Mouse (Mus musculus) brain, embryonic 18.5 days (tissue): ENCODE results near the gene E4f1.

Source experiments
- DNase-seq: peaks from one replicate; pipeline ENCODE4 v3.0.0-alpha.2; 2012; ENCODE audit warnings: low read depth, low spot score

E4f1 gene

DNA sequence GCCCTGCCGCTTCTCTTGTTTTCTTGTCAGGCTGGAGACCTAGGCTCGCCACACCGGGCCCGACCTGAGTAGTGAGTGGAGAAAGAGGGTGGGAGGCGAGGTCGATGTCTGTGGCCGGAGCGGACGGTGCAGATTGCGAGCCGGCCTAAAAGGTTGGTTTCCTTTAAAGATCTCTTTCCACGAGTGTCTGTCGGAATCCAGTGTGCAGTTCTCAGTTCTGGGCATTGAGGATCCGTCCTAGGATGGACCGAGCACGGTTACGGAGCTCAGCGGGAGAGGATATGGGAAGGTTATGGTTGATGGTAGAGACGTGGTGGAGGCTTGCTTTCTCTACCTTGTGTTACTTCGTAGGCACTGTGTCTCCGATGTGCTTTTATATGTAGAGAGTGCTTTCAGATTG lies 55.1 kb downstream of the E4f1 start:
- DNase-seq: no peak

DNA sequence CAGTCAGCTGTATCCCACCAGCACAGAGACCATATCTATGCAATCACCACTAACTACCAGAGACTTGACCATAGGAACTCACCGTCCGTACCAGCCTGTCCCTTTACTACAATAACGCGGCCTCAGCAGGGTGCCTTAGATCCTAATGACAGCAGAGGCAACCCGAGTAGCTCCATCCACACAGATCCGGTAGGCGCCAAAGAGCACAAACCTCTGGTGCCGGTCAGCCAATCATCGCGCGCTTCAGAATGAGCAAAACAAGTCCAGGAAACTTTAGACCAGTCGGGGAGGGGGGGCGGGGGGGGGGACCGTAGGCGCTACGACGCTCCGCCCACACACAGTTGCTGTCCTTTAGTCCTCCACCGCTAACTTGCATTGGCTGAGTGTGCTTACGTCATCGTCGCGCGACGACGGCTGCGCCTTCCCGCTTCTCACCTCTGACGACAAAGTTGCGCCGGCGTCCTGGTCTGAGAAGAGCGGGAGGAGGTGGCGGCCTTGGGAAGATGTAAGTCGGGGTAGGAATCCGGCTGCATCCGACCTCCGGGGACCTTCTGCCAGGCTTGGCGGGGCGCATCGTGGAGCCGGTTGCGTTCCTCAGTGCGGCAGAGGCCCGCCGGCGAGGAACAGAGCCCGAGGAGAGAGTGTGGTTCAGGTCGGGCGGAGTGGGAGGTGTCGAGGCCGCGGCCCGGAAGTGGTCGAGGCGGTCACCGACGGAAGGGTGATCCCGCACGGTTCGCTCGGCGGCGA lies 55.7 kb downstream of the E4f1 start, which contains the start of gene Rnps1:
TSS of gene Rnps1 (plus strand) at position 336 of the 747 bp plus-strand sequence.
- DNase-seq: peak; percentile 97

DNA sequence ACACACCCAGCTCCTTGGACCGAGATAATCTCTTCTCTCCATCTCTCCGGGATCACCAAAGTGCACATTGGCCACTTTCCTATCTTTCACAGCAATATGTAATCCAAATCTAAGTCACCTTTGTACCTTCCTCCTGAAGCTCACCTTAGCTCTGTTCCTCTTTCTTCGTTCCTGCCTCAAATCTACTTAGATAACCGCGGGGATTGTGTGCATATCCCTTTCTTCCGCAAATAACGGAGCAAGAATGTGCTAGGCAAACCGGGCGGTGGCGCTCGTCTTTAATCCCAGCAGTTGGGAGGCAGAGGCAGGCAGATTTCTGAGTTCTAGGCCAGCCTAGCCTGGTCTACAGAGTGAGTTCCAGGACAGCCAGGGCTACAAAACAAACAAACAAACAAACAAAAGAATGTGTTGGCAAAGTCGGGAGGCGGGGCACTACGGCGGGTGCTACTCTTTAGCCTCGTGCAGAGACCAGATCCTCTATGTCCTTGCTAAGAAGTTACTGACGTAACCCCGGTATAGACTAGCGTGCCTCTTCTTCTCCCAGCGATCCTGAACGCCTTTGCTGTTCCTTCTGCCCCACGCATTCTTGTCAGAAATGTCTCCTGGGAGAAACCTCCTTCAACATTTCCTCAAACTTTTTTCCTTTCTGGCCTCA lies 56.4 kb downstream of the E4f1 start:
- no peak for DNase-seq

DNA sequence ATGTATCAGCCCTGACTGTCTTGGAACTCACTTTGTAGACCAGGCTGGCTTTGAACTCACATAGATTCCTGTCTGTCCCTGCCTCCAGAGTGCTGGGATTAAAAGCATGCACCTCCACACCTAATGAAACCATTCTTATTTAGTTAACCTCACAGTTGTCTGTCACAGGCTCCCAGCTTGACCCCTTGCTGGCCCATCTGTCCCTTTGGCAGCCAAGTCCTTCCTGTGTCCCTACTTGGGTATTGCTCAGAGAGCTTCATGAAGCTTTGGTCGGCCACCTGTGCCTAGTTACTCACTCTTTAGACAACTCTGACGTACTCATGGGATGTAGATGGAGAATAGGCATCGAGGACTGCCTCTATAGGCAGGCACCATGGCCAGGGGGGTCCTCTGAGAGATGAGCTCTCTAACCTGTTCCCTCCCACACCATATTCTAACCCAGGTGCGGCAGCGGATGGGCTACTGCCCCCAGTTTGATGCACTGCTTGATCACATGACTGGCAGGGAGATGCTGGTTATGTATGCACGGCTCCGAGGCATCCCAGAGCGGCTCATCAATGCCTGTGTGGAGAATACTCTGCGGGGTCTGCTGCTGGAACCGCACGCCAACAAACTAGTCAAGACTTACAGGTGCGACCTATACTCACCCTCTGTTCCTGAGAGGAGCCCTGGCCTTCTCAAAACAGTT lies 62.9 kb downstream of the E4f1 start:
- DNase-seq: no peak

DNA sequence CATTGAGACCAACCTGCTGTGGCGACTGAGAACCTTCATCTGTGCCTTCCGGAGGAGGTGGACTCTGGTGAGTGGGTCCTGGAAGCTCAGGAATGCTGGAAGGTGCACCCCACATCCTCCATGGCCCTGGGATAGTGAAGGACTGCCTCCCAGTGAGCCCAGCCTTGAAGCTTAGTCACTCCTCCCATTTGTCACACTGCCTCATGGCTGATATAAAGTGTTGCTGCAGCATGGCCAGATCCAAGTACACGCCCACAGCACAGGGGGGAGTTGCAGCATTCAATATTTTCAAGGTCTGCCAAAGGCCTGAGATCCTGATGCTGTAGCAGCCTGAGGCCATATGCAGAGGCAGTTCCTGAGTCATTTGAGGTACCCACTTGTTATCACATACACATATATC lies 67.7 kb downstream of the E4f1 start:
- no peak for DNase-seq

DNA sequence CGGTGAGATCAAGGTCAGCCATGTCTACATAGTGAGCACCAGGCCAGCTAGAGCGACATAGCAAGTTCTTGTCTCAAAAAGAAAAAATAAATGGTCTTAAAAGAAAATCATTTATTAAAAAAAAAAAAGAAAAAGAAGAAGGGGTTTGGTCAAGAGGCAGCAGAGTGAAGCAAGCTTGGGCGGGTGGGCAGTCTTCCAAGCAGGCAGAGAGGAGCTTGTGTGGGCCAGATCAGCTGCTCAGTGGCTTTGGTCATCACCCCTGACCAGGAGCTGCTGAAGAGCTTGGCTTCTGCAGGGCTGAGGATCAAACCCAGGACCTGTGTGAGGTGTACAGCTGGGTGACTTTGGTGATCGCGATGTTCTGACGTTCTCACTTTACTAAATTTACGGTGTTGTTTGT lies 75.7 kb downstream of the E4f1 start:
- no peak for DNase-seq
